Mouse (Mus musculus): Measurements from ENCODE around the gene Nup205.
A peak's percentile ranks its signal among the peaks of the same experiment; 100 is the strongest.

The Nup205 gene

DNA sequence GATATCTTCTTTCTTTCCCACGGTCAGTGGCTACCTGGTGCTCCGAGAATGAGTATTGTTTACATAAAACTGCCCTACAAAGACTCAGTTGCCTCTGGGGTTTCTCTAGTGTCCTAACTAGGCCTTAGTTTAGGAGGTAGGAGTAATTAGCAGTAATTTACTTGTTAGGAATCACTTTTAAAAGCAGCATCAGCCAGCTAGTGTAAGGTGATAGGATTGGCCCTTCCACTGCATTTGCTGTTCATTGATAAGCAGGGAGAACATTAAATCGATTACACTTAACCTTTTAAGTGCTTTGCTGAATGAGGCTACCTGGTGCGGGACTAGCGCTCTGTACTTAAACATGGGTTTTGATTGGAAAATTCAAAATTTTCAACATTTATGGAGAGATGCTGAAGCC is 76.3 kb downstream of the Nup205 start:
- TF ChIP-seq NANOG (IDR thresholded peaks at IDR 0.05; ENCODE audit: borderline replicate concordance, low read length) (no peak), POU5F1 (IDR thresholded peaks at IDR 0.05; ENCODE audit: borderline replicate concordance, low read length) (no peak), CTCF (conservative IDR thresholded peaks at IDR 0.05; ENCODE audit: low read length) (no peak)
- Histone ChIP-seq H3K36me3 (ENCODE audit: insufficient read depth, low read length) (peaks cover 18% of the 10 kb centered on the region), H3K27me3 (ENCODE audit: insufficient read depth, low read length) (no peaks in the 10 kb centered on the region), H3K4me3 (replicated peaks; ENCODE audit: low read length) (peak overlapping the region; percentile 91), H3K4me1 (replicated peaks; ENCODE audit: low read depth, low read length) (peaks cover 71% of the 10 kb centered on the region), H3K9me3 (ENCODE audit: low read length) (no peaks in the 10 kb centered on the region)

GRCm38 (mm10) chr6:35254136-35254904 is 77.1 kb downstream of the Nup205 start:
- Histone ChIP-seq H3K4me1 (replicated peaks; ENCODE audit: low read depth, low read length) (peaks cover 71% of the 10 kb centered on the region), H3K27me3 (ENCODE audit: insufficient read depth, low read length) (no peaks in the 10 kb centered on the region), H3K36me3 (ENCODE audit: insufficient read depth, low read length) (peaks cover 16% of the 10 kb centered on the region), H3K9me3 (ENCODE audit: low read length) (no peaks in the 10 kb centered on the region), H3K4me3 (replicated peaks; ENCODE audit: low read length) (peak overlapping the region; percentile 91)
- TF ChIP-seq POU5F1 (IDR thresholded peaks at IDR 0.05; ENCODE audit: borderline replicate concordance, low read length) (no peak), NANOG (IDR thresholded peaks at IDR 0.05; ENCODE audit: borderline replicate concordance, low read length) (no peak), CTCF (conservative IDR thresholded peaks at IDR 0.05; ENCODE audit: low read length) (0 out of 2 replicates have a peak, but pooled peaks have one; percentile 1)

DNA sequence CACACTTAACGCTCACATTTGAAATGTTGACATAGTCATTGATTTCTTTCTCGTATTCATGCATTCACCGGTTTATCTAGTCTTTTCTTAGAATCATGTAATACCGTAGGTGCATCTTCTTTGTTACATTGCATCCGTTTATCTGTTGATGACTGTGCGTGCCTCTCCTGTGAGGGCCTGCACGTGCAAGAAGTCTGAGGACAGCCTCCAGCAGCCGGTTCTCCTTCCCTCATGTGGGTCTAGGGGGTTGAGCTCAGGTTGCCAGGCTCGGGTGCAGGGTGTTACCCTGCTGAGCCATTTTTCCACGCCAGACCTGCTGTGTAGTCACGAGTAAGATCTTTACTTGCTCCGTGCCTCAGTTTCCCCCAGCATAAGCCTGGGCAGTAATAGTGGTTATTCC is 77.8 kb downstream of the Nup205 start:
- peak overlapping the region; percentile 91 for H3K4me3 ChIP-seq (replicated peaks; ENCODE audit: low read length)
- no peaks in the 10 kb centered on the region for H3K9me3 ChIP-seq (ENCODE audit: low read length)
- H3K4me1 ChIP-seq (replicated peaks; ENCODE audit: low read depth, low read length): peaks cover 72% of the 10 kb centered on the region
- no peak for TF ChIP-seq POU5F1 (IDR thresholded peaks at IDR 0.05; ENCODE audit: borderline replicate concordance, low read length)
- TF ChIP-seq NANOG (IDR thresholded peaks at IDR 0.05; ENCODE audit: borderline replicate concordance, low read length): no peak
- TF ChIP-seq CTCF (conservative IDR thresholded peaks at IDR 0.05; ENCODE audit: low read length): no peak
- no peaks in the 10 kb centered on the region for H3K27me3 ChIP-seq (ENCODE audit: insufficient read depth, low read length)
- peaks cover 21% of the 10 kb centered on the region for H3K36me3 ChIP-seq (ENCODE audit: insufficient read depth, low read length)

- H3K4me1 ChIP-seq (replicated peaks; ENCODE audit: low read depth, low read length): peaks cover 78% of the 10 kb centered on the region
- H3K27me3 ChIP-seq (ENCODE audit: insufficient read depth, low read length): no peaks in the 10 kb centered on the region
- H3K9me3 ChIP-seq (ENCODE audit: low read length): no peaks in the 10 kb centered on the region
- H3K36me3 ChIP-seq (ENCODE audit: insufficient read depth, low read length): peaks cover 38% of the 10 kb centered on the region
- no peak for TF ChIP-seq NANOG (IDR thresholded peaks at IDR 0.05; ENCODE audit: borderline replicate concordance, low read length)
- no peak for TF ChIP-seq CTCF (conservative IDR thresholded peaks at IDR 0.05; ENCODE audit: low read length)
- no peak for TF ChIP-seq POU5F1 (IDR thresholded peaks at IDR 0.05; ENCODE audit: borderline replicate concordance, low read length)
- no peak overlapping the region for H3K4me3 ChIP-seq (replicated peaks; ENCODE audit: low read length)
Observed at GRCm38 (mm10) chr6:35256691-35257090, 79.5 kb downstream of the Nup205 start.

DNA sequence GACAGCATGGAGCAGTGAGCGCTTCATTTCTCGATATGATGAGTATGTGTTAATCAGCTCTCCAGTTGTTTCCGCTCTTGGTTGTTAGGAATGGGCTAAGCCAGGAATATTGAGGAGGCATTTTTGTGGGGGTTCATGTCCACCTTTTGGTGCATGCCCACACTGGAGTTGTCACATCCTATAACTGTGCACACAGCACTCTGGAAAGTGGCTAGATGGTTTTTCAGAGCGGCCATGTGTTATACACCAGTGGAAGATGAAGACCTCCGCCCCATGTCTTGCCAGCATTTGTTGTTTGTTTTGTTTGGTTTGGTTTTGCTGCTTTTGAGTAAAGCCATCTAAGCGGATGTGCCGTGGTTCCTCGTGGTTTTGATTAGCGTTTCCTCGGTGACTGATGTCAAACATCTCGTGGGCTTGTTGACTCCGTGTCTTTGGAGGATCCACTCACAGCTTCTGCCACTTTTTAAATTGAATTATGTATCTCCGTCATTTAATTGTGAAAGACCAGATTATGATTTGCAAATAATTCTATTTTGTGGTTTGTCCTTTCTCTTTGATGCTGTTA is 80.5 kb downstream of the Nup205 start:
- no peak for TF ChIP-seq NANOG (IDR thresholded peaks at IDR 0.05; ENCODE audit: borderline replicate concordance, low read length)
- no peak for TF ChIP-seq CTCF (conservative IDR thresholded peaks at IDR 0.05; ENCODE audit: low read length)
- no peak for TF ChIP-seq POU5F1 (IDR thresholded peaks at IDR 0.05; ENCODE audit: borderline replicate concordance, low read length)
- H3K27me3 ChIP-seq (ENCODE audit: insufficient read depth, low read length): no peaks in the 10 kb centered on the region
- H3K4me1 ChIP-seq (replicated peaks; ENCODE audit: low read depth, low read length): peaks cover 80% of the 10 kb centered on the region
- peaks cover 46% of the 10 kb centered on the region for H3K36me3 ChIP-seq (ENCODE audit: insufficient read depth, low read length)
- no peaks in the 10 kb centered on the region for H3K9me3 ChIP-seq (ENCODE audit: low read length)
- H3K4me3 ChIP-seq (replicated peaks; ENCODE audit: low read length): no peak overlapping the region

DNA sequence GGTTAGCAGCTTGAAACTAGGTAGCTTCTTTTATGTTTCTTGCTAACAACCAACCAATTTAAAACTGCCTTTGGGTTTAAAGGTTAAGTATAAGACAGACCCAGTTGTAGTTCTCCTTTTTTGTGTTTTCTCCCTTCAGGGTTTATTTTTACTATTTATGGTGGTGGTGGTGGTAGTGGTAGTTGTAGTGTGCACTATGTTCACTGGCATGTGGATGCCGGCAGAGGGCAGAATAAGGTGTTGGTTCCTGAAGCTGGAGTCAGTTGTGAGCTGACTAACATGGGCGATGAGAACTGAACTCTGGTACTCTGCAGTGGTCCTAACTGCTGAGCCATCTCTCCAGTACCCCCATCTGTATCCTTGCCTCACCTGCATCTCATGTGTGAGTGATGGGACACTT is 81.7 kb downstream of the Nup205 start:
- Histone ChIP-seq H3K27me3 (ENCODE audit: insufficient read depth, low read length) (no peaks in the 10 kb centered on the region), H3K4me1 (replicated peaks; ENCODE audit: low read depth, low read length) (peaks cover 77% of the 10 kb centered on the region), H3K9me3 (ENCODE audit: low read length) (no peaks in the 10 kb centered on the region), H3K36me3 (ENCODE audit: insufficient read depth, low read length) (peaks cover 55% of the 10 kb centered on the region), H3K4me3 (replicated peaks; ENCODE audit: low read length) (no peak overlapping the region)
- no peak for TF ChIP-seq NANOG (IDR thresholded peaks at IDR 0.05; ENCODE audit: borderline replicate concordance, low read length)
- peak; percentile 20; the same call in 1 of the 2 replicates for TF ChIP-seq CTCF (conservative IDR thresholded peaks at IDR 0.05; ENCODE audit: low read length)
- TF ChIP-seq POU5F1 (IDR thresholded peaks at IDR 0.05; ENCODE audit: borderline replicate concordance, low read length): no peak

- H3K4me3 ChIP-seq (replicated peaks; ENCODE audit: low read length): no peak overlapping the region
- H3K9me3 ChIP-seq (ENCODE audit: low read length): no peaks in the 10 kb centered on the region
- TF ChIP-seq CTCF (conservative IDR thresholded peaks at IDR 0.05; ENCODE audit: low read length): no peak
- no peak for TF ChIP-seq NANOG (IDR thresholded peaks at IDR 0.05; ENCODE audit: borderline replicate concordance, low read length)
- TF ChIP-seq POU5F1 (IDR thresholded peaks at IDR 0.05; ENCODE audit: borderline replicate concordance, low read length): no peak
- H3K36me3 ChIP-seq (ENCODE audit: insufficient read depth, low read length): peaks cover 51% of the 10 kb centered on the region
- H3K4me1 ChIP-seq (replicated peaks; ENCODE audit: low read depth, low read length): peaks cover 71% of the 10 kb centered on the region
- no peaks in the 10 kb centered on the region for H3K27me3 ChIP-seq (ENCODE audit: insufficient read depth, low read length)
Observed at GRCm38 (mm10) chr6:35259526-35259925, 82.3 kb downstream of the Nup205 start.

DNA sequence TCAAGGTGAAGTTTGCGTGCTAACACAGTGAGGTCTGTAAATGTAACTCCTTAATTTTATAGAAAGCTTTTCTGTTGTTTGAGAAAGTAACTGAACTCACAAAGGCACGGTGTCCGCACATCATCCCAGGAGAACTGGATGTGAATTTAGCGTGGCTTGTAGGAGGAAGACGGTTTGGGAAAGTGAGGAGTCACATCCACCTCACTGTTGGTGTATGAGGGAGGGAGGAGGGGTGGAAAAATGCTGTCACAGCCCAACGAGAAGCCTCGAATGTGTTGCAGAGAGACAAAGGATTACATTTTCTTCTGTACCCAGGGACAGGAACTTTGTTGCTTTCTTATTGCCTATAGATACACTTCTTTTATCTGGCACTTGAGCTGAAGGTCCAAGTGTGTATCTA is 83.3 kb downstream of the Nup205 start:
- TF ChIP-seq CTCF (conservative IDR thresholded peaks at IDR 0.05; ENCODE audit: low read length) (no peak), POU5F1 (IDR thresholded peaks at IDR 0.05; ENCODE audit: borderline replicate concordance, low read length) (no peak), NANOG (IDR thresholded peaks at IDR 0.05; ENCODE audit: borderline replicate concordance, low read length) (no peak)
- Histone ChIP-seq H3K27me3 (ENCODE audit: insufficient read depth, low read length) (no peaks in the 10 kb centered on the region), H3K36me3 (ENCODE audit: insufficient read depth, low read length) (peaks cover 43% of the 10 kb centered on the region), H3K9me3 (ENCODE audit: low read length) (no peaks in the 10 kb centered on the region), H3K4me1 (replicated peaks; ENCODE audit: low read depth, low read length) (peaks cover 64% of the 10 kb centered on the region), H3K4me3 (replicated peaks; ENCODE audit: low read length) (no peak overlapping the region)

Measured in E14TG2a.4 (cell line).